ENCODE assay signal across 7 mouse cellular contexts in genomic region chr5:100663854-100664253, GRCm38 (mm10). TPM values are rescaled to one million over a fixed set of nuclear protein-coding genes. Genes with fewer than 3 reads are reported as not detected.
DNase-seq lines count a peak whose midpoint lies in the region; ATAC-seq and TF ChIP-seq lines count a peak whose summit lies in the region.

No protein-coding gene starts in this region.

- DNase-seq in left cerebral cortex, postnatal 25 days (ENCODE audit: low spot score in 2 of 2): peak; percentile 44 to 49
- no peak for DNase-seq in left cerebral cortex, postnatal 4 days
- peak; percentile 68 for DNase-seq in MN1 (ENCODE audit: low spot score)
- peak; percentile 49 for DNase-seq in embryonic facial prominence, embryonic 14.5 days (ENCODE audit: low spot score)
- DNase-seq in liver, adult 2 months (ENCODE audit: extremely low read depth, low read depth, low spot score): peak; percentile 54
- DNase-seq in retina, postnatal 1 day: peak; percentile 16

- no peaks in the 10 kb centered on the region for H3K27me3 ChIP-seq in embryonic facial prominence, embryonic 14.5 days (replicated peaks; ENCODE audit: control insufficient read depth, insufficient read depth, low read length)
- H3K27me3 ChIP-seq in liver, adult 2 months (ENCODE audit: control insufficient read depth, insufficient read depth, low read length): no peaks in the 10 kb centered on the region
- no peaks in the 10 kb centered on the region for H3K27me3 ChIP-seq in hindbrain, embryonic 13.5 days

- no peak overlapping the region for H3K4me3 ChIP-seq in embryonic facial prominence, embryonic 14.5 days (ENCODE audit: low read depth, low read length)
- no peak overlapping the region for H3K4me3 ChIP-seq in liver, adult 2 months (ENCODE audit: insufficient read depth, low read depth, low read length)
- H3K4me3 ChIP-seq in hindbrain, embryonic 13.5 days: no peak overlapping the region

- no peak overlapping the region for H3K4me2 ChIP-seq in embryonic facial prominence, embryonic 14.5 days (ENCODE audit: low read depth, low read length)
- no peak overlapping the region for H3K4me2 ChIP-seq in hindbrain, embryonic 13.5 days

- whole genome bisulfite sequencing in embryonic facial prominence, embryonic 14.5 days: 61% methylated on average over 5 of the region's 5 CpGs
- WGBS in liver, adult 2 months: 37% methylated on average over 5 of the region's 5 CpGs
- WGBS in hindbrain, embryonic 13.5 days: 64% methylated on average over 5 of the region's 5 CpGs

- no peak overlapping the region for H3K27ac ChIP-seq in embryonic facial prominence, embryonic 14.5 days (replicated peaks; ENCODE audit: low read depth, low read length)
- no peak overlapping the region for H3K27ac ChIP-seq in liver, adult 2 months (replicated peaks; ENCODE audit: insufficient read depth, low read depth, low read length)
- no peak overlapping the region for H3K27ac ChIP-seq in hindbrain, embryonic 13.5 days

- H3K79me2 ChIP-seq in liver, adult 2 months (ENCODE audit: control insufficient read depth, insufficient read depth, low read length): no peaks in the 10 kb centered on the region

- TF ChIP-seq CTCF in liver, adult 2 months (IDR thresholded peaks at IDR 0.05; ENCODE audit: low read depth, low read length): peak; percentile 67

- peaks cover 71% of the 10 kb centered on the region for H3K36me3 ChIP-seq in embryonic facial prominence, embryonic 14.5 days (ENCODE audit: control insufficient read depth, insufficient read depth, low read length)
- peaks cover 19% of the 10 kb centered on the region for H3K36me3 ChIP-seq in liver, adult 2 months (ENCODE audit: control insufficient read depth, insufficient read depth, low read length)
- peaks cover 64% of the 10 kb centered on the region for H3K36me3 ChIP-seq in hindbrain, embryonic 13.5 days

- H3K9me3 ChIP-seq in embryonic facial prominence, embryonic 14.5 days (ENCODE audit: control insufficient read depth, low read length): no peaks in the 10 kb centered on the region
- no peaks in the 10 kb centered on the region for H3K9me3 ChIP-seq in hindbrain, embryonic 13.5 days

- no peaks in the 10 kb centered on the region for H3K4me1 ChIP-seq in embryonic facial prominence, embryonic 14.5 days (ENCODE audit: control insufficient read depth, insufficient read depth, low read length)
- H3K4me1 ChIP-seq in liver, adult 2 months (ENCODE audit: control insufficient read depth, insufficient read depth, low read length): no peaks in the 10 kb centered on the region
- H3K4me1 ChIP-seq in hindbrain, embryonic 13.5 days (replicated peaks): no peaks in the 10 kb centered on the region

- TF ChIP-seq POLR2A in liver, adult 2 months (IDR thresholded peaks at IDR 0.05; ENCODE audit: extremely low read depth, insufficient read depth, low read length): no peak

- no peak for ATAC-seq in embryonic facial prominence, embryonic 14.5 days (ENCODE audit: low read depth)
- ATAC-seq in hindbrain, embryonic 13.5 days (ENCODE audit: low FRiP score): no peak

- no peak overlapping the region for H3K9ac ChIP-seq in embryonic facial prominence, embryonic 14.5 days (ENCODE audit: low read depth, low read length)
- H3K9ac ChIP-seq in liver, adult 2 months (ENCODE audit: low read depth, low read length): no peak overlapping the region
- H3K9ac ChIP-seq in hindbrain, embryonic 13.5 days: no peak overlapping the region

- intact Hi-C loops in left cerebral cortex, postnatal 25 days (cut with DNase I): loop anchor here (5.0 kb wide), 1 partner anchor 117 kb away; no protein-coding TSS in a partner anchor
- intact Hi-C loops in left cerebral cortex, postnatal 4 days (cut with DNase I): loop anchor here (5.0 kb wide), 1 partner anchor 117 kb away; no protein-coding TSS in a partner anchor

RNA-seq across cellular contexts. Expression of gene Coq2, which starts 11.1 kb away (rescaled TPM):
- total RNA-seq in left cerebral cortex, postnatal 25 days (2021): 10 to 100 TPM; 68.8 to 69.7 TPM
- 10 to 100 TPM; 47.0 to 47.7 TPM for total RNA-seq in left cerebral cortex, postnatal 4 days (2021)
- polyA plus RNA-seq in embryonic facial prominence, embryonic 14.5 days (2014; fragmentation: Nextera tagmentation; extraction: Ambion mirVana): 59.7 and 61.8 TPM in 2 replicates
- total RNA-seq in liver, adult 2 months (2014; rRNA removed): 49.7 and 53.1 TPM in 2 replicates
- polyA plus RNA-seq in liver, adult 2 months (2012; rRNA removed): 48.2 and 57.7 TPM in 2 replicates
- 43.6 and 46.6 TPM in 2 replicates for polyA plus RNA-seq in hindbrain, embryonic 13.5 days (2015; fragmentation: Nextera tagmentation; extraction: Ambion mirVana)

RNA-seq across cellular contexts. Expression of gene Hpse, which starts 55.7 kb away (rescaled TPM):
- total RNA-seq in left cerebral cortex, postnatal 25 days (2021): 1 to 10 TPM; 1.6 to 1.8 TPM
- under 1 TPM; 0.38 to 0.50 TPM for total RNA-seq in left cerebral cortex, postnatal 4 days (2021)
- 5.3 and 5.9 TPM in 2 replicates for polyA plus RNA-seq in embryonic facial prominence, embryonic 14.5 days (2014; fragmentation: Nextera tagmentation; extraction: Ambion mirVana)
- total RNA-seq in liver, adult 2 months (2014; rRNA removed): 3.8 and 4.1 TPM in 2 replicates
- 1.3 and 1.7 TPM in 2 replicates for polyA plus RNA-seq in liver, adult 2 months (2012; rRNA removed)
- 0.74 and 0.87 TPM in 2 replicates for polyA plus RNA-seq in hindbrain, embryonic 13.5 days (2015; fragmentation: Nextera tagmentation; extraction: Ambion mirVana)
